Mouse (Mus musculus) megakaryocyte, embryonic 14.5 days (primary cell): ENCODE results near the gene Recql5.

Source experiments
- FLI1 ChIP-seq: IDR thresholded peaks from 2 replicates; pipeline ENCODE4 v1.6.1; 2012; ENCODE audit warnings: low read length, inconsistent platforms, mixed read lengths
- GATA1 ChIP-seq: IDR thresholded peaks from 3 replicates; pipeline ENCODE4 v1.6.1; 2012; ENCODE audit warnings: mixed read lengths, low read length, inconsistent platforms, borderline replicate concordance

DNA sequence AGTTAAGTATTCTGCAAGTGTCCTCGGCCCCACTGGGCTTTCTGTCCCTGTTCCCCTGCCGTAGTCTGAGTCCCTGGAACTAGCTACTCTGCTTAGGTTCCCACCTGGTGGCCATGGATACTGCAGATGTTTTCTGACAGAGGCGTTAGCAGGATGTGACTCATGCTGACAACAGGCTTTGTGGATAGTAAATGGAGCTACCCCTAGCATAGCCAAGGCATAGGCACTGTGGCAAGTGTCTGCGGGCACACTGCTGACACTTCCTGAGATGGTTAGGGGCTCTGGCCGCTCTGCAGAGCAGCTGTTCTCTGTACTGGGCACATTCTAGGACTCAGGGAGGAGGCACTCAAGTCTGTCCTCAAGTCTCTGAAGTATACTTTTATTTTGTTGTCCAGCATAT is 21.4 kb upstream of the Recql5 start:
- TF ChIP-seq GATA1: no peak
- no peak for TF ChIP-seq FLI1
